Mouse (Mus musculus): ENCODE measurements around the gene 2410002F23Rik. TPM values are rescaled to one million over a fixed set of nuclear protein-coding genes. Genes with fewer than 3 reads are reported as not detected.

2410002F23Rik gene
- polyA plus RNA-seq, 1 experiment from 2014 or later, result 209 TPM

Other genes with a start within 250 kb of the 2410002F23Rik start
- not detected in 2 replicates for gene Klk1b26, start 234.6 kb upstream of the 2410002F23Rik start, polyA plus RNA-seq (2016; fragmentation: Nextera tagmentation; extraction: Ambion mirVana)
- gene Klk1b27, start 194.4 kb upstream of the 2410002F23Rik start, polyA plus RNA-seq (2016; fragmentation: Nextera tagmentation; extraction: Ambion mirVana), result not detected in 2 replicates
- gene Klk1b21, start 144.4 kb upstream of the 2410002F23Rik start, polyA plus RNA-seq (2016; fragmentation: Nextera tagmentation; extraction: Ambion mirVana), result not detected in 2 replicates
- gene Klk1b22, start 134.0 kb upstream of the 2410002F23Rik start, polyA plus RNA-seq (2016; fragmentation: Nextera tagmentation; extraction: Ambion mirVana), result not detected in 2 replicates
- gene Klk1b16, start 110.0 kb upstream of the 2410002F23Rik start, polyA plus RNA-seq (2016; fragmentation: Nextera tagmentation; extraction: Ambion mirVana), result not detected in 2 replicates
- not detected in 2 replicates for gene Klk1b24, start 58.5 kb upstream of the 2410002F23Rik start, polyA plus RNA-seq (2016; fragmentation: Nextera tagmentation; extraction: Ambion mirVana)
- not detected in 2 replicates for gene Klk1b3, start 48.5 kb upstream of the 2410002F23Rik start, polyA plus RNA-seq (2016; fragmentation: Nextera tagmentation; extraction: Ambion mirVana)
- not detected in 2 replicates for gene Klk1b4, start 39.3 kb upstream of the 2410002F23Rik start, polyA plus RNA-seq (2016; fragmentation: Nextera tagmentation; extraction: Ambion mirVana)
- gene Klk1b5, start 30.8 kb upstream of the 2410002F23Rik start, polyA plus RNA-seq (2016; fragmentation: Nextera tagmentation; extraction: Ambion mirVana), result not detected in 2 replicates
- not detected in 2 replicates for gene Klk1, start 21.4 kb upstream of the 2410002F23Rik start, polyA plus RNA-seq (2016; fragmentation: Nextera tagmentation; extraction: Ambion mirVana)
- not detected in 2 replicates for gene Gm36864, start 10.5 kb upstream of the 2410002F23Rik start, polyA plus RNA-seq (2016; fragmentation: Nextera tagmentation; extraction: Ambion mirVana)
- gene 1700028J19Rik, start within 50 bp of the 2410002F23Rik start, polyA plus RNA-seq (2016; fragmentation: Nextera tagmentation; extraction: Ambion mirVana), result 1.3 and 1.4 TPM in 2 replicates
- gene Acp4, start 10.7 kb downstream of the 2410002F23Rik start, polyA plus RNA-seq (2016; fragmentation: Nextera tagmentation; extraction: Ambion mirVana), result 0.12 TPM in 1 of 2 replicates, not detected in the other
- gene Gm15517, start 14.7 kb downstream of the 2410002F23Rik start, polyA plus RNA-seq (2016; fragmentation: Nextera tagmentation; extraction: Ambion mirVana), result 1.2 TPM in 1 of 2 replicates, not detected in the other
- 2.5 and 2.9 TPM in 2 replicates for gene Clec11a, start 60.2 kb downstream of the 2410002F23Rik start, polyA plus RNA-seq (2016; fragmentation: Nextera tagmentation; extraction: Ambion mirVana)
- 1.4 TPM in 2 replicates for gene Shank1, start 63.5 kb downstream of the 2410002F23Rik start, polyA plus RNA-seq (2016; fragmentation: Nextera tagmentation; extraction: Ambion mirVana)
- 3.2 and 4.1 TPM in 2 replicates for gene Syt3, start 137.4 kb downstream of the 2410002F23Rik start, polyA plus RNA-seq (2016; fragmentation: Nextera tagmentation; extraction: Ambion mirVana)
- gene 1700008O03Rik, start 139.1 kb downstream of the 2410002F23Rik start, polyA plus RNA-seq (2016; fragmentation: Nextera tagmentation; extraction: Ambion mirVana), result 1.6 and 2.1 TPM in 2 replicates
- gene Lrrc4b, start 182.3 kb downstream of the 2410002F23Rik start, polyA plus RNA-seq (2016; fragmentation: Nextera tagmentation; extraction: Ambion mirVana), result 1.8 and 2.1 TPM in 2 replicates
- gene Aspdh, start 218.7 kb downstream of the 2410002F23Rik start, polyA plus RNA-seq (2016; fragmentation: Nextera tagmentation; extraction: Ambion mirVana), result 1.3 and 1.5 TPM in 2 replicates
- 74.9 and 78.5 TPM in 2 replicates for gene Josd2, start 221.3 kb downstream of the 2410002F23Rik start, polyA plus RNA-seq (2016; fragmentation: Nextera tagmentation; extraction: Ambion mirVana)
- 95.8 and 96.9 TPM in 2 replicates for gene Emc10, start 249.8 kb downstream of the 2410002F23Rik start, polyA plus RNA-seq (2016; fragmentation: Nextera tagmentation; extraction: Ambion mirVana)
- gene Fam71e1, start 249.9 kb downstream of the 2410002F23Rik start, polyA plus RNA-seq (2016; fragmentation: Nextera tagmentation; extraction: Ambion mirVana), result 15.1 and 15.8 TPM in 2 replicates